Mouse (Mus musculus): ENCODE data around the gene Filip1l.

GRCm38 (mm10) chr16:57303716-57304115 lies 49.2 kb upstream of the Filip1l start:
- TF ChIP-seq POLR2A (IDR thresholded peaks at IDR 0.05; ENCODE audit: insufficient read length, low read depth): no peak
- TF ChIP-seq USF1 (IDR thresholded peaks at IDR 0.05; ENCODE audit: low read depth): no peak
- no peak for TF ChIP-seq MAX (IDR thresholded peaks at IDR 0.05; ENCODE audit: low read depth)
- TF ChIP-seq TCF12 (IDR thresholded peaks at IDR 0.05; ENCODE audit: insufficient read depth, poor library complexity, severe bottlenecking): no peak
- no peak for TF ChIP-seq MYOD1 (IDR thresholded peaks at IDR 0.05; ENCODE audit: control insufficient read depth in 1 of 3, insufficient read length in 2 of 3, low read depth in 2 of 3)
- TF ChIP-seq E2F4 (IDR thresholded peaks at IDR 0.05; ENCODE audit: insufficient read depth): no peak
